Mouse (Mus musculus): ENCODE results near the gene Sun2. TPM values are rescaled to one million over a fixed set of nuclear protein-coding genes. Genes with fewer than 3 reads are reported as not detected.

The Sun2 gene
- 90.4 and 103 TPM in 2 replicates for polyA plus RNA-seq (2012; rRNA removed; ENCODE audit: low replicate concordance)

GRCm38 (mm10) chr15:79741921-79742705, at the start of gene Sun2:
Gene Sun2 (minus strand): TSS chr15:79742536.

GRCm38 (mm10) chr15:79777749-79778148, 35.4 kb upstream of the Sun2 start, which contains the start of gene Dnal4:
Gene Dnal4 (minus strand): TSS chr15:79777849.

GRCm38 (mm10) chr15:79690426-79691022, 51.8 kb downstream of the Sun2 start, which contains the start of gene Gtpbp1:
Gene Gtpbp1 (plus strand): TSS chr15:79690845.

GRCm38 (mm10) chr15:79687646-79688267, 54.6 kb downstream of the Sun2 start, which contains the start of gene Josd1:
Gene Josd1 (minus strand): TSS chr15:79687919.

Other genes starting within 250 kb of the Sun2 start
- gene Kcnj4, start 237.3 kb downstream of the Sun2 start, polyA plus RNA-seq (2012; rRNA removed; ENCODE audit: low replicate concordance): 0.28 TPM in 1 of 2 replicates, not detected in the other
- 24.8 and 101 TPM in 2 replicates for gene Kdelr3, start 226.1 kb downstream of the Sun2 start, polyA plus RNA-seq (2012; rRNA removed; ENCODE audit: low replicate concordance)
- 267 and 361 TPM in 2 replicates for gene Ddx17, start 195.8 kb downstream of the Sun2 start, polyA plus RNA-seq (2012; rRNA removed; ENCODE audit: low replicate concordance)
- 0.11 and 0.93 TPM in 2 replicates for gene Dmc1, start 137.4 kb downstream of the Sun2 start, polyA plus RNA-seq (2012; rRNA removed; ENCODE audit: low replicate concordance)
- gene Fam227a, start 83.6 kb downstream of the Sun2 start, polyA plus RNA-seq (2012; rRNA removed; ENCODE audit: low replicate concordance): 1.5 and 2.9 TPM in 2 replicates
- 10.0 and 15.2 TPM in 2 replicates for gene Cby1, start 83.3 kb downstream of the Sun2 start, polyA plus RNA-seq (2012; rRNA removed; ENCODE audit: low replicate concordance)
- 44.8 and 56.3 TPM in 2 replicates for gene Tomm22, start 71.7 kb downstream of the Sun2 start, polyA plus RNA-seq (2012; rRNA removed; ENCODE audit: low replicate concordance)
- gene Josd1, start 54.6 kb downstream of the Sun2 start, polyA plus RNA-seq (2012; rRNA removed; ENCODE audit: low replicate concordance): 24.4 and 34.9 TPM in 2 replicates
- gene Gtpbp1, start 51.7 kb downstream of the Sun2 start, polyA plus RNA-seq (2012; rRNA removed; ENCODE audit: low replicate concordance): 27.3 and 47.4 TPM in 2 replicates
- 32.6 and 59.1 TPM in 2 replicates for gene Dnal4, start 35.3 kb upstream of the Sun2 start, polyA plus RNA-seq (2012; rRNA removed; ENCODE audit: low replicate concordance)
- gene Nptxr, start 62.2 kb upstream of the Sun2 start, polyA plus RNA-seq (2012; rRNA removed; ENCODE audit: low replicate concordance): 1.6 and 6.3 TPM in 2 replicates
- 0.39 TPM in 1 of 2 replicates, not detected in the other for gene Npcd, start 91.7 kb upstream of the Sun2 start, polyA plus RNA-seq (2012; rRNA removed; ENCODE audit: low replicate concordance)
- gene Cbx6, start 92.2 kb upstream of the Sun2 start, polyA plus RNA-seq (2012; rRNA removed; ENCODE audit: low replicate concordance): 36.5 and 153 TPM in 2 replicates
- 41.3 and 41.4 TPM in 2 replicates for gene Apobec3, start 149.1 kb upstream of the Sun2 start, polyA plus RNA-seq (2012; rRNA removed; ENCODE audit: low replicate concordance)
- gene Cbx7, start 228.6 kb upstream of the Sun2 start, polyA plus RNA-seq (2012; rRNA removed; ENCODE audit: low replicate concordance): 26.7 and 34.0 TPM in 2 replicates

All from subcutaneous adipose tissue, adult 2 months (tissue).